Mouse (Mus musculus) frontal cortex, postnatal 10 days (tissue): Measurements from ENCODE around the gene Msx2.

Source experiments
- DNase-seq, 2 experiments: peaks; one replicate each; pipeline ENCODE4 v3.0.0; 2022; ENCODE audit warnings: low spot score in 2 of 2, mixed read lengths in 1 of 2

The Msx2 gene

GRCm38 (mm10) chr13:53472614-53473124, at the start of gene Msx2:
TSS of gene Msx2 (minus strand) at chr13:53473074.
- peak; percentile 50 to 62 for DNase-seq

GRCm38 (mm10) chr13:53521468-53521867, 48.6 kb upstream of the Msx2 start:
- no peak for DNase-seq

GRCm38 (mm10) chr13:53520343-53520937, 47.6 kb upstream of the Msx2 start:
- no peak for DNase-seq

- no peak for DNase-seq
These were observed 46.9 kb upstream of the Msx2 start for GRCm38 (mm10) chr13:53519727-53520126.

- no peak for DNase-seq
These were observed 45.4 kb upstream of the Msx2 start for GRCm38 (mm10) chr13:53518306-53518705.

- no peak for DNase-seq
These were observed 41.7 kb upstream of the Msx2 start for GRCm38 (mm10) chr13:53514574-53514973.

GRCm38 (mm10) chr13:53511366-53511765, 38.5 kb upstream of the Msx2 start:
- no peak for DNase-seq

- DNase-seq, result no peak
These were observed 29.5 kb upstream of the Msx2 start for GRCm38 (mm10) chr13:53502406-53502805.

GRCm38 (mm10) chr13:53501561-53502253, 28.8 kb upstream of the Msx2 start:
- DNase-seq, result no peak

GRCm38 (mm10) chr13:53501057-53501456, 28.2 kb upstream of the Msx2 start:
- DNase-seq, result no peak

- DNase-seq, result no peak
These were observed 13.6 kb upstream of the Msx2 start for GRCm38 (mm10) chr13:53486512-53486911.

GRCm38 (mm10) chr13:53475701-53476188, 2.9 kb upstream of the Msx2 start:
- DNase-seq, result peak in 1 of 2 experiments; percentile 20

GRCm38 (mm10) chr13:53474491-53474890, 1.6 kb upstream of the Msx2 start:
- DNase-seq, result no peak

- no peak for DNase-seq
These were observed 1.1 kb upstream of the Msx2 start for GRCm38 (mm10) chr13:53473991-53474390.

GRCm38 (mm10) chr13:53473291-53473690, 417 bp upstream of the Msx2 start:
- DNase-seq, result no peak

- DNase-seq, result no peak
These were observed 804 bp downstream of the Msx2 start for GRCm38 (mm10) chr13:53471926-53472613.

GRCm38 (mm10) chr13:53471411-53471810, 1.5 kb downstream of the Msx2 start:
- DNase-seq, result no peak

- DNase-seq, result no peak
These were observed 2.3 kb downstream of the Msx2 start for GRCm38 (mm10) chr13:53470437-53471151.

- no peak for DNase-seq
These were observed 3.1 kb downstream of the Msx2 start for GRCm38 (mm10) chr13:53469756-53470155.

- no peak for DNase-seq
These were observed 4.7 kb downstream of the Msx2 start for GRCm38 (mm10) chr13:53468171-53468570.

GRCm38 (mm10) chr13:53466189-53466866, 6.5 kb downstream of the Msx2 start:
- no peak for DNase-seq
